8 mouse cellular contexts compared by ENCODE assay signal in genomic region chr2:117210416-117211085, GRCm38 (mm10). TPM values are rescaled to one million over a fixed set of nuclear protein-coding genes. Genes with fewer than 3 reads are reported as not detected.
DNase-seq lines count a peak whose midpoint lies in the region.

No protein-coding gene starts in this region.

- no peaks in the 10 kb centered on the region for H3K27me3 ChIP-seq in heart, embryonic 10.5 days (ENCODE audit: insufficient read depth, poor library complexity, severe bottlenecking)

- H3K36me3 ChIP-seq in heart, embryonic 10.5 days = no peaks in the 10 kb centered on the region

- no peak overlapping the region; the same call in 1 of the 2 replicates for H3K27ac ChIP-seq in heart, embryonic 10.5 days

- peak overlapping the region; percentile 46 for H3K4me3 ChIP-seq in heart, embryonic 10.5 days

- no peaks in the 10 kb centered on the region for H3K9me3 ChIP-seq in heart, embryonic 10.5 days

- WGBS in heart, embryonic 10.5 days = 7% methylated on average over 6 of the region's 6 CpGs

- DNase-seq in 416B (ENCODE audit: low read depth) = peak; percentile 29
- DNase-seq in adrenal gland, postnatal 25 days = peak; percentile 11
- peak; percentile 79 for DNase-seq in heart, embryonic 10.5 days (ENCODE audit: low spot score)
- peak; percentile 52 for DNase-seq in kidney, adult 9 months
- DNase-seq in lung, postnatal 25 days (ENCODE audit: low spot score) = peak; percentile 18
- DNase-seq in spleen, adult 12 weeks (ENCODE audit: low spot score) = no peak
- no peak for DNase-seq in urinary bladder, adult 2 months (ENCODE audit: low spot score)
- DNase-seq in frontal cortex, postnatal 10 days (ENCODE audit: low spot score in 2 of 2) = no peak

- H3K4me1 ChIP-seq in heart, embryonic 10.5 days = peaks cover 12% of the 10 kb centered on the region

RNA-seq across cellular contexts. Expression of gene Fam98b, which starts 39.0 kb away (rescaled TPM):
- 40.7 and 46.8 TPM in 2 replicates for total RNA-seq in adrenal gland, postnatal 25 days (2021)
- polyA plus RNA-seq in heart, embryonic 10.5 days (2016; fragmentation: Nextera tagmentation; extraction: Ambion mirVana) = 8.6 and 11.9 TPM in 2 replicates
- polyA plus RNA-seq in urinary bladder, adult 2 months (2012; rRNA removed) = 13.8 and 18.9 TPM in 2 replicates

Comparison
In these comparisons a context has a peak if more than half of its experiments do, and no peak if none do; other contexts are left out.
1. DNase-seq: peak in 416B (single experiment), adrenal gland, postnatal 25 days (single experiment), heart, embryonic 10.5 days (single experiment), kidney, adult 9 months (single experiment) and lung, postnatal 25 days (single experiment); none in spleen, adult 12 weeks (single experiment), urinary bladder, adult 2 months (single experiment) and frontal cortex, postnatal 10 days (0 of 2).